Mouse (Mus musculus): ENCODE results near the gene Asdurf. TPM values are rescaled to one million over a fixed set of nuclear protein-coding genes. Genes with fewer than 3 reads are reported as not detected.
A peak's percentile ranks its signal among the peaks of the same experiment; 100 is the strongest.
"Not testable (repeated sequence)": the region's sequence is repeated elsewhere in the genome, so short reads cannot be mapped to it uniquely, and the experiment has no call there.

The Asdurf gene
- polyA plus RNA-seq (2015; fragmentation: Nextera tagmentation; extraction: Ambion mirVana): 2.5 and 4.3 TPM in 2 replicates

- peak within 1 kb of the TSS; percentile 93 for H3K9ac ChIP-seq (ENCODE audit: low read depth, low read length)
- H3K4me2 ChIP-seq (ENCODE audit: low read length): peak within 1 kb of the TSS; percentile 58
- no peaks in the 10 kb centered on the region for H3K9me3 ChIP-seq (ENCODE audit: control insufficient read depth, low read length)
- H3K27ac ChIP-seq (ENCODE audit: low read depth, low read length): peak within 1 kb of the TSS; percentile 90
- peak; percentile 100 for ATAC-seq
- under 1% methylated on average over 41 of the region's 44 CpGs for WGBS
- H3K4me3 ChIP-seq (ENCODE audit: low read length): peak within 1 kb of the TSS; percentile 77
- H3K4me1 ChIP-seq (ENCODE audit: control insufficient read depth, insufficient read depth, low read depth, low read length): peaks cover 6% of the 10 kb centered on the region
- H3K27me3 ChIP-seq (replicated peaks; ENCODE audit: control insufficient read depth, insufficient read depth, low read length): no peaks in the 10 kb centered on the region
- H3K36me3 ChIP-seq (ENCODE audit: control insufficient read depth, insufficient read depth, low read length): peaks cover 7% of the 10 kb centered on the region
These were observed at the start of gene Asdurf, which contains the start of the genes Gm28551 and Asnsd1 for GRCm38 (mm10) chr1:53352327-53353261. Gene Asdurf (minus strand): TSS chr1:53352619. Gene Gm28551 (minus strand): TSS chr1:53352667. Gene Asnsd1 (minus strand): TSS chr1:53352752.

DNA sequence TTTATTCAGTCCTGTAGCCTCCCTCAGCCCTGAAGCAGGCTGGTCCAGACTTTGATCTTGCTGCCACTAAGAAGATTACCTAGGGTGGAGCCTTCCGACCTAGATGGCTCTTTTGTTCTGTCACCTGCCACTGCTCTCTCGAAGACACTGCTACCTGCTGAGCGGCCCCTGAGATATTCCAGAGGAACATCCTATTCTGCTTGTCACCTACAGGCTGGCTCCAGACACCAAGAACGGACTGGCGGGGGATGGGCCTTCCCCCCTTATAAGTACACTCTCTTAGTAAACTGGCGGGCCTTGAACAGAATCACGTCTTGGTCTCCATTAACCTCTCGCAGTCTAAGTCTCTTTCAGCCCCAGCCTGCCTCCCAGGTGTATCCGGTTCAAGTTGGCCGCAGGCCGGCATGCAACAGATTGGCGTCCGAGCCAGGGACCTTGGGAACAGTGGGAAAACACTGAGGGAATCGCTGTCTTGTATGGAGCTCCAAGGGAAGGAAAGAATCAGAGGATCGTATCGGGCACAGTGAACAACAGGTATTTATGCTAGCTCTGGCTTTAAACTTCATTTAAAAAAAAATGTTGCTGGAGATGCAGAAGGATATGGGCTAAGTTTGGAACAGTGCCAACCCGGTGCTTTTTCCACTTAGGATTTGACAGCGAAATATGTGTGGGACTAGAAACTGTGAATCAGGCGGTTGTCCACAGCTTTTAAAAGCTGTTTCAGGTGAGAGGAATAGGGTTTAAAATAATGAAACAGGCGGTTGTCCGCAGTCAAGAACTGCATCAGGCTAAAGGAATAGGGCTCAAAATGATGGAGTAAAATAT is 41.7 kb upstream of the Asdurf start:
- not testable (repeated sequence) for ATAC-seq; H3K36me3 ChIP-seq (ENCODE audit: control insufficient read depth, insufficient read depth, low read length); H3K9me3 ChIP-seq (ENCODE audit: control insufficient read depth, low read length); H3K27me3 ChIP-seq (replicated peaks; ENCODE audit: control insufficient read depth, insufficient read depth, low read length); H3K9ac ChIP-seq (ENCODE audit: low read depth, low read length); H3K4me1 ChIP-seq (ENCODE audit: control insufficient read depth, insufficient read depth, low read depth, low read length); H3K27ac ChIP-seq (ENCODE audit: low read depth, low read length); H3K4me3 ChIP-seq (ENCODE audit: low read length)
- 35% methylated on average over 21 of the region's 21 CpGs for WGBS
- peak overlapping the region; percentile 38 for H3K4me2 ChIP-seq (ENCODE audit: low read length)

GRCm38 (mm10) chr1:53388762-53389161 is 36.3 kb upstream of the Asdurf start:
- Histone ChIP-seq H3K27me3 (replicated peaks; ENCODE audit: control insufficient read depth, insufficient read depth, low read length) (no peaks in the 10 kb centered on the region), H3K36me3 (ENCODE audit: control insufficient read depth, insufficient read depth, low read length) (no peaks in the 10 kb centered on the region), H3K27ac (ENCODE audit: low read depth, low read length) (no peak overlapping the region), H3K4me2 (ENCODE audit: low read length) (no peak overlapping the region), H3K9ac (ENCODE audit: low read depth, low read length) (no peak overlapping the region), H3K4me3 (ENCODE audit: low read length) (no peak overlapping the region), H3K4me1 (ENCODE audit: control insufficient read depth, insufficient read depth, low read depth, low read length) (no peaks in the 10 kb centered on the region), H3K9me3 (ENCODE audit: control insufficient read depth, low read length) (no peaks in the 10 kb centered on the region; the same call in 1 of the 2 replicates)
- WGBS: 96% methylated on average over 7 of the region's 14 CpGs
- no peak for ATAC-seq

- Histone ChIP-seq H3K4me3 (ENCODE audit: low read length) (no peak overlapping the region), H3K27ac (ENCODE audit: low read depth, low read length) (no peak overlapping the region), H3K4me2 (ENCODE audit: low read length) (no peak overlapping the region), H3K9ac (ENCODE audit: low read depth, low read length) (no peak overlapping the region), H3K36me3 (ENCODE audit: control insufficient read depth, insufficient read depth, low read length) (no peaks in the 10 kb centered on the region), H3K9me3 (ENCODE audit: control insufficient read depth, low read length) (no peaks in the 10 kb centered on the region; the same call in 1 of the 2 replicates), H3K4me1 (ENCODE audit: control insufficient read depth, insufficient read depth, low read depth, low read length) (no peaks in the 10 kb centered on the region), H3K27me3 (replicated peaks; ENCODE audit: control insufficient read depth, insufficient read depth, low read length) (no peaks in the 10 kb centered on the region)
- 74% methylated on average over 6 of the region's 6 CpGs for WGBS
- ATAC-seq: no peak
These were observed 31.8 kb upstream of the Asdurf start for GRCm38 (mm10) chr1:53384085-53384688.

DNA sequence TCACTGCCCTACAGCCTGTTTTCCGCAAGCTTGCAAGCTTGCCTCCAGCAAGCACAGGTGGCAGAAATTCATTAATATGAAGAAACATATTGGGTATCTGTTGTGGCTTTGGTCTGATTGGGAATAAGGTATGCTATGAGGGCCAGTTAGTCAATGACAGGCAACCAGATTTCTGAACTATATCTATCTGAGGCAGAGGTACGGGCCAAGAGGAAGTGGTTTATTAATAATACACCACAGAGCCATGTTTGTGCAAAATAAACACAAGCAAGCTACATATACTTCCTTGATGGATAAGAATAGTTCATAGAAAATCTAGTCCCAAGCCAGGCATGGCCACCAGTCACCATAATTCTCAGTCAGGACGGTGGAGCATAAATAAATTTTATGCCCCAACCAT is 25.3 kb upstream of the Asdurf start:
- Histone ChIP-seq H3K4me3 (ENCODE audit: low read length) (no peak overlapping the region), H3K9ac (ENCODE audit: low read depth, low read length) (no peak overlapping the region), H3K36me3 (ENCODE audit: control insufficient read depth, insufficient read depth, low read length) (no peaks in the 10 kb centered on the region), H3K4me2 (ENCODE audit: low read length) (no peak overlapping the region), H3K9me3 (ENCODE audit: control insufficient read depth, low read length) (no peaks in the 10 kb centered on the region), H3K27ac (ENCODE audit: low read depth, low read length) (no peak overlapping the region), H3K4me1 (ENCODE audit: control insufficient read depth, insufficient read depth, low read depth, low read length) (no peaks in the 10 kb centered on the region), H3K27me3 (replicated peaks; ENCODE audit: control insufficient read depth, insufficient read depth, low read length) (no peaks in the 10 kb centered on the region)
- no peak for ATAC-seq
- WGBS: 76% methylated on average over 3 of the region's 3 CpGs

DNA sequence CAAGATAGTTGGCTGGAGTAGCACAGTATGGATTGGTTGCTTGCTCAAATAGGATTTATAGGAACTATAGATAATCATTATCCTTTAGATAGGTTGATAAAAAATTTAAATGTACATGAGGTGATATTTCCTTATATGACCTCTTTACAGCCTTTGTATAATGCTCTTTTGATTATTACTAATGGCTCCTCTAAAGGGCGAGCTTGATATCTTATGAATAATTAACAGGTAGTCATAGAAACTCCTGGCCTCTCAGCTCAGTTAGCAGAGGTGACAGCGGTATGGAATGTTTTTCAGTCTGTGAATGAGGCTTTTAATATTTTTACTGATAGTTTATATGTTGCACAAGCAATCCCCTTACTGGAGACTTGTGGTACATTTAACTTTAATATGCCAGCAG is 23.5 kb upstream of the Asdurf start:
- not testable (repeated sequence) for ATAC-seq

GRCm38 (mm10) chr1:53358988-53359387 is 6.6 kb upstream of the Asdurf start:
- ATAC-seq: no peak
- Histone ChIP-seq H3K27ac (ENCODE audit: low read depth, low read length) (no peak overlapping the region), H3K4me3 (ENCODE audit: low read length) (no peak overlapping the region), H3K4me1 (ENCODE audit: control insufficient read depth, insufficient read depth, low read depth, low read length) (no peaks in the 10 kb centered on the region), H3K36me3 (ENCODE audit: control insufficient read depth, insufficient read depth, low read length) (no peaks in the 10 kb centered on the region), H3K9me3 (ENCODE audit: control insufficient read depth, low read length) (no peaks in the 10 kb centered on the region), H3K9ac (ENCODE audit: low read depth, low read length) (no peak overlapping the region), H3K27me3 (replicated peaks; ENCODE audit: control insufficient read depth, insufficient read depth, low read length) (no peaks in the 10 kb centered on the region), H3K4me2 (ENCODE audit: low read length) (no peak overlapping the region)

More for the DNA sequence above, 23.5 kb upstream of the Asdurf start:
- not testable (repeated sequence) for H3K4me1 ChIP-seq (ENCODE audit: control insufficient read depth, insufficient read depth, low read depth, low read length); H3K36me3 ChIP-seq (ENCODE audit: control insufficient read depth, insufficient read depth, low read length); H3K9ac ChIP-seq (ENCODE audit: low read depth, low read length); H3K27ac ChIP-seq (ENCODE audit: low read depth, low read length); H3K9me3 ChIP-seq (ENCODE audit: control insufficient read depth, low read length); H3K4me3 ChIP-seq (ENCODE audit: low read length); H3K27me3 ChIP-seq (replicated peaks; ENCODE audit: control insufficient read depth, insufficient read depth, low read length); H3K4me2 ChIP-seq (ENCODE audit: low read length)
- WGBS: 79% methylated on average over 2 of the region's 2 CpGs

DNA sequence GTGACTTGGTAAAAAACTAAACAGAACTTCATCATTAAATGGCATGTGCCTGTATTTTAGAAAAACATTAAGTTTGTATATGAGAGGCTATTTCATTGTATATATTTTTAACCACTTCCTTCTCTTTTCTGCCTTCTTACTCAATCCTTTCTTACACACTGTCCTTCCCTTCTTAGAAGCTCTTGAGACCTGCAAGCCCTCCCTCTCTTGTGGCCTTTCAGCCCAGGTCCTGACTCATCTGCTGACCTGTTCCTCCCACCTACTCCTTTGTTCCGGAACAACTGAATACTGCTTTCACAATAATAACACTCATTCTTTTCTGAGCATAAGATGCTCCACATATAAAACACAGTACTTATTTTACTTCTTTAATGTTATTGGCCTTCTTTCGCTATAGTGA is 11.3 kb downstream of the Asdurf start:
- Histone ChIP-seq H3K36me3 (ENCODE audit: control insufficient read depth, insufficient read depth, low read length) (peaks cover 33% of the 10 kb centered on the region), H3K27ac (ENCODE audit: low read depth, low read length) (no peak overlapping the region), H3K27me3 (replicated peaks; ENCODE audit: control insufficient read depth, insufficient read depth, low read length) (no peaks in the 10 kb centered on the region), H3K4me1 (ENCODE audit: control insufficient read depth, insufficient read depth, low read depth, low read length) (no peaks in the 10 kb centered on the region), H3K9ac (ENCODE audit: low read depth, low read length) (no peak overlapping the region), H3K4me2 (ENCODE audit: low read length) (no peak overlapping the region), H3K4me3 (ENCODE audit: low read length) (no peak overlapping the region), H3K9me3 (ENCODE audit: control insufficient read depth, low read length) (peaks cover 15% of the 10 kb centered on the region)
- 98% methylated on average over 2 of the region's 2 CpGs for WGBS
- ATAC-seq: no peak
